Comparison of ENCODE assay signal across 11 mouse cellular contexts in genomic region chr7:44975117-44975419, GRCm38 (mm10). TPM values are rescaled to one million over a fixed set of nuclear protein-coding genes. Genes with fewer than 3 reads are reported as not detected.
DNase-seq lines count a peak whose midpoint lies in the region; ATAC-seq and TF ChIP-seq lines count a peak whose summit lies in the region.
"Had no signal": no experiment of that assay in that cellular context is flagged by ENCODE, and none has a peak within 500 bp of the region (broad histone marks: within the 10 kb centered on the region; RNA-seq: fewer than 3 reads in every experiment).

No protein-coding gene starts in this region.

- no peak for ATAC-seq in heart, embryonic 11.5 days (replicated peaks; ENCODE audit: insufficient number of reproducible peaks, low FRiP score, low TSS enrichment)
- no peak for ATAC-seq in hindbrain, embryonic 11.5 days (ENCODE audit: low FRiP score)
- ATAC-seq in liver, postnatal 0 days, result no peak

- no peak for TF ChIP-seq POLR2A in cortical plate, adult 2 months (IDR thresholded peaks at IDR 0.05; ENCODE audit: extremely low read depth, insufficient read depth, low read length)

- H3K27me3 ChIP-seq in heart, embryonic 11.5 days (ENCODE audit: control insufficient read depth, insufficient read depth, low read length), result no peaks in the 10 kb centered on the region
- no peaks in the 10 kb centered on the region for H3K27me3 ChIP-seq in hindbrain, embryonic 11.5 days (ENCODE audit: control insufficient read depth, insufficient read depth, low read length)
- H3K27me3 ChIP-seq in liver, postnatal 0 days (ENCODE audit: insufficient read depth, low read length), result peaks cover 3% of the 10 kb centered on the region; the same call in 1 of the 2 replicates

- WGBS in heart, embryonic 11.5 days (ENCODE audit: insufficient replicate concordance), result 27% methylated on average over 6 of the region's 6 CpGs
- 21% methylated on average over 6 of the region's 6 CpGs for WGBS in hindbrain, embryonic 11.5 days
- 40% methylated on average over 6 of the region's 6 CpGs for WGBS in liver, postnatal 0 days (ENCODE audit: insufficient replicate concordance)

- peaks cover 37% of the 10 kb centered on the region for H3K36me3 ChIP-seq in heart, embryonic 11.5 days (ENCODE audit: control insufficient read depth, insufficient read depth, low read length)
- H3K36me3 ChIP-seq in hindbrain, embryonic 11.5 days (ENCODE audit: control insufficient read depth, insufficient read depth, low read length), result peaks cover 30% of the 10 kb centered on the region
- peaks cover 16% of the 10 kb centered on the region for H3K36me3 ChIP-seq in liver, postnatal 0 days (replicated peaks; ENCODE audit: insufficient read depth, low read length)

- intact Hi-C loops in heart, postnatal 25 days (cut with DNase I), result no loop called here

- no peak for DNase-seq in heart, postnatal 25 days (ENCODE audit: low spot score)
- no peak for DNase-seq in hindbrain, embryonic 11.5 days (ENCODE audit: low spot score)
- no peak for DNase-seq in liver, postnatal 0 days
- no peak for DNase-seq in ovary, postnatal 36 days (ENCODE audit: low spot score)
- DNase-seq in left cerebral cortex, adult 9 months (ENCODE audit: low spot score in 2 of 2), result no peak
- no peak for DNase-seq in gastrocnemius, postnatal 4 days (ENCODE audit: low spot score in 2 of 2)
- DNase-seq: spleen, adult 18-20 months had no signal

- H3K9ac ChIP-seq in heart, embryonic 11.5 days (ENCODE audit: low read depth, low read length), result no peak overlapping the region
- H3K9ac ChIP-seq in hindbrain, embryonic 11.5 days (ENCODE audit: low read depth, low read length), result peak overlapping the region; percentile 74; the same call in 1 of the 2 replicates
- H3K9ac ChIP-seq in liver, postnatal 0 days (replicated peaks), result no peak overlapping the region

- no peak overlapping the region for H3K4me3 ChIP-seq in heart, embryonic 11.5 days (ENCODE audit: low read depth, low read length)
- peak overlapping the region; percentile 68; the same call in 1 of the 2 replicates for H3K4me3 ChIP-seq in cortical plate, adult 2 months (ENCODE audit: insufficient read depth, low read length)
- peak overlapping the region; percentile 29; the same call in 1 of the 2 replicates for H3K4me3 ChIP-seq in hindbrain, embryonic 11.5 days (ENCODE audit: low read depth, low read length)
- no peak overlapping the region for H3K4me3 ChIP-seq in liver, postnatal 0 days (ENCODE audit: low read depth, low read length)

- no peak overlapping the region for H3K27ac ChIP-seq in heart, embryonic 11.5 days (ENCODE audit: low read depth, low read length)
- peak overlapping the region; percentile 27; the same call in 1 of the 2 replicates for H3K27ac ChIP-seq in cortical plate, adult 2 months (ENCODE audit: insufficient read depth, low read length)
- H3K27ac ChIP-seq in hindbrain, embryonic 11.5 days (ENCODE audit: low read depth, low read length), result peak overlapping the region; percentile 70
- H3K27ac ChIP-seq in liver, postnatal 0 days (ENCODE audit: low read depth), result peak overlapping the region; percentile 11; the same call in 1 of the 2 replicates

- no peak for TF ChIP-seq EP300 in liver, postnatal 0 days (IDR thresholded peaks at IDR 0.05; ENCODE audit: low read depth)

- no peaks in the 10 kb centered on the region for H3K9me3 ChIP-seq in heart, embryonic 11.5 days (replicated peaks; ENCODE audit: control insufficient read depth, low read length)
- H3K9me3 ChIP-seq in hindbrain, embryonic 11.5 days (ENCODE audit: control insufficient read depth, low read length), result no peaks in the 10 kb centered on the region
- H3K9me3 ChIP-seq in liver, postnatal 0 days (ENCODE audit: low read length), result no peaks in the 10 kb centered on the region

- no peak for TF ChIP-seq CTCF in cortical plate, adult 2 months (IDR thresholded peaks at IDR 0.05; ENCODE audit: extremely low read depth, insufficient read depth, low read length)
- TF ChIP-seq CTCF in liver, postnatal 0 days (IDR thresholded peaks at IDR 0.05; ENCODE audit: low read depth), result no peak

- H3K4me2 ChIP-seq in heart, embryonic 11.5 days, result peak overlapping the region; percentile 64
- H3K4me2 ChIP-seq in hindbrain, embryonic 11.5 days (replicated peaks; ENCODE audit: low read depth, low read length), result no peak overlapping the region
- peak overlapping the region; percentile 69; the same call in 1 of the 2 replicates for H3K4me2 ChIP-seq in liver, postnatal 0 days (ENCODE audit: low read depth, low read length)

- H3K4me1 ChIP-seq in heart, embryonic 11.5 days (ENCODE audit: control insufficient read depth, insufficient read depth, low read length), result peaks cover 9% of the 10 kb centered on the region; the same call in 1 of the 2 replicates
- peaks cover 5% of the 10 kb centered on the region for H3K4me1 ChIP-seq in cortical plate, adult 2 months (ENCODE audit: control insufficient read depth, insufficient read depth, low read length)
- H3K4me1 ChIP-seq in hindbrain, embryonic 11.5 days (replicated peaks; ENCODE audit: control insufficient read depth, insufficient read depth, low read length), result peaks cover 4% of the 10 kb centered on the region
- peaks cover 15% of the 10 kb centered on the region for H3K4me1 ChIP-seq in liver, postnatal 0 days (ENCODE audit: insufficient read depth)

RNA-seq across cellular contexts. Expression of gene Cpt1c, which starts 0.4 kb away (rescaled TPM):
- polyA plus RNA-seq in heart, embryonic 11.5 days (2014; fragmentation: Nextera tagmentation; extraction: Ambion mirVana), result 10.0 and 10.5 TPM in 2 replicates
- total RNA-seq in heart, postnatal 25 days (2021), result 1 to 10 TPM; 2.7 to 3.1 TPM
- polyA plus RNA-seq in cortical plate, adult 2 months (2012; rRNA removed), result 154 and 164 TPM in 2 replicates
- polyA plus RNA-seq in hindbrain, embryonic 11.5 days (2014; fragmentation: Nextera tagmentation; extraction: Ambion mirVana), result 23.4 and 23.5 TPM in 2 replicates
- polyA plus RNA-seq in liver, postnatal 0 days (2015; fragmentation: Nextera tagmentation; extraction: Ambion mirVana), result 0.98 and 1.1 TPM in 2 replicates
- total RNA-seq in gastrocnemius, postnatal 4 days (2021), result 10 to 100 TPM; 10.3 to 10.8 TPM

RNA-seq across cellular contexts. Expression of gene Prmt1, which starts 11.3 kb away (rescaled TPM):
- polyA plus RNA-seq in heart, embryonic 11.5 days (2014; fragmentation: Nextera tagmentation; extraction: Ambion mirVana), result 179 and 194 TPM in 2 replicates
- total RNA-seq in heart, postnatal 25 days (2021), result 100 to 1,000 TPM; 105 to 111 TPM
- polyA plus RNA-seq in cortical plate, adult 2 months (2012; rRNA removed), result 162 and 169 TPM in 2 replicates
- 249 and 259 TPM in 2 replicates for polyA plus RNA-seq in hindbrain, embryonic 11.5 days (2014; fragmentation: Nextera tagmentation; extraction: Ambion mirVana)
- polyA plus RNA-seq in liver, postnatal 0 days (2015; fragmentation: Nextera tagmentation; extraction: Ambion mirVana), result 73.2 and 76.8 TPM in 2 replicates
- total RNA-seq in gastrocnemius, postnatal 4 days (2021), result 100 to 1,000 TPM; 318 to 331 TPM

RNA-seq across cellular contexts. Expression of gene Irf3, which starts 22.4 kb away (rescaled TPM):
- 57.3 and 61.4 TPM in 2 replicates for polyA plus RNA-seq in heart, embryonic 11.5 days (2014; fragmentation: Nextera tagmentation; extraction: Ambion mirVana)
- total RNA-seq in heart, postnatal 25 days (2021), result 10 to 100 TPM; 28.3 to 30.9 TPM
- polyA plus RNA-seq in cortical plate, adult 2 months (2012; rRNA removed), result 82.4 and 87.4 TPM in 2 replicates
- 59.6 and 63.9 TPM in 2 replicates for polyA plus RNA-seq in hindbrain, embryonic 11.5 days (2014; fragmentation: Nextera tagmentation; extraction: Ambion mirVana)
- 35.9 and 38.0 TPM in 2 replicates for polyA plus RNA-seq in liver, postnatal 0 days (2015; fragmentation: Nextera tagmentation; extraction: Ambion mirVana)
- 10 to 100 TPM; 46.0 to 50.4 TPM for total RNA-seq in gastrocnemius, postnatal 4 days (2021)

RNA-seq across cellular contexts. Expression of gene Bcl2l12, which starts 23.4 kb away (rescaled TPM):
- 41.0 and 43.2 TPM in 2 replicates for polyA plus RNA-seq in heart, embryonic 11.5 days (2014; fragmentation: Nextera tagmentation; extraction: Ambion mirVana)
- total RNA-seq in heart, postnatal 25 days (2021), result 10 to 100 TPM; 10.2 to 11.2 TPM
- polyA plus RNA-seq in cortical plate, adult 2 months (2012; rRNA removed), result 6.0 and 6.2 TPM in 2 replicates
- 54.2 and 56.8 TPM in 2 replicates for polyA plus RNA-seq in hindbrain, embryonic 11.5 days (2014; fragmentation: Nextera tagmentation; extraction: Ambion mirVana)
- 11.7 and 13.1 TPM in 2 replicates for polyA plus RNA-seq in liver, postnatal 0 days (2015; fragmentation: Nextera tagmentation; extraction: Ambion mirVana)
- 10 to 100 TPM; 21.5 to 22.0 TPM for total RNA-seq in gastrocnemius, postnatal 4 days (2021)

RNA-seq across cellular contexts. Expression of gene Tsks, which starts 32.1 kb away (rescaled TPM):
- not detected in 2 replicates for polyA plus RNA-seq in heart, embryonic 11.5 days (2014; fragmentation: Nextera tagmentation; extraction: Ambion mirVana)
- total RNA-seq in heart, postnatal 25 days (2021), result not detected
- polyA plus RNA-seq in cortical plate, adult 2 months (2012; rRNA removed), result 1.5 and 2.0 TPM in 2 replicates
- 0.09 and 0.14 TPM in 2 replicates for polyA plus RNA-seq in hindbrain, embryonic 11.5 days (2014; fragmentation: Nextera tagmentation; extraction: Ambion mirVana)
- 0.06 TPM in 1 of 2 replicates, not detected in the other for polyA plus RNA-seq in liver, postnatal 0 days (2015; fragmentation: Nextera tagmentation; extraction: Ambion mirVana)
- not detected for total RNA-seq in gastrocnemius, postnatal 4 days (2021)
- total RNA-seq: adrenal gland, postnatal 36 days; left cerebral cortex, postnatal 4 days had no signal

Comparison
In these comparisons a context has a peak if more than half of its experiments do, and no peak if none do; other contexts are left out.
1. H3K4me3 ChIP-seq: peak in cortical plate, adult 2 months (single experiment) and hindbrain, embryonic 11.5 days (single experiment); none in heart, embryonic 11.5 days (single experiment) and liver, postnatal 0 days (single experiment).